Mouse (Mus musculus) C2C12 (cell line): ENCODE measurements around the gene Tsacc. TPM values are rescaled to one million over a fixed set of nuclear protein-coding genes. Genes with fewer than 3 reads are reported as not detected.

Source experiments
- H3K27me3 ChIP-seq: one replicate; pipeline ENCODE4 v1.6.1; 2011; ENCODE audit not compliant: control insufficient read depth, insufficient read depth, insufficient read length
- H3K36me3 ChIP-seq: one replicate; pipeline ENCODE4 v1.6.1; 2011; ENCODE audit not compliant: control insufficient read depth, insufficient read depth
- H3K4me3 ChIP-seq: one replicate; pipeline ENCODE4 v1.5.1; 2011; ENCODE audit warnings: mild to moderate bottlenecking, control low read depth; ENCODE audit not compliant: poor library complexity, insufficient read depth, severe bottlenecking
- H3K79me2 ChIP-seq: one replicate; pipeline ENCODE4 v1.6.1; 2011; ENCODE audit not compliant: control insufficient read depth, insufficient read depth
- H3K79me3 ChIP-seq: one replicate; pipeline ENCODE4 v1.6.1; 2011; ENCODE audit warnings: low read depth, control low read depth
- H3ac ChIP-seq: one replicate; pipeline ENCODE3; 2011; ENCODE audit warnings: low read depth; ENCODE audit not compliant: control insufficient read depth, insufficient read length
- CEBPB ChIP-seq: IDR thresholded peaks from one replicate; pipeline ENCODE4 v1.6.1; 2011; ENCODE audit warnings: low read depth, mild to moderate bottlenecking, control low read depth, moderate library complexity
- CTCF ChIP-seq: IDR thresholded peaks from one replicate; pipeline ENCODE4 v1.5.1; 2011; ENCODE audit not compliant: control insufficient read depth, insufficient read depth, insufficient read length
- FOSL1 ChIP-seq: IDR thresholded peaks from one replicate; pipeline ENCODE4 v1.8.0; 2011; ENCODE audit warnings: mild to moderate bottlenecking, low read length; ENCODE audit not compliant: poor library complexity, insufficient read depth, severe bottlenecking
- MAX ChIP-seq: IDR thresholded peaks from one replicate; pipeline ENCODE4 v1.6.1; 2011; ENCODE audit warnings: mild to moderate bottlenecking, control low read depth
- MYOD1 ChIP-seq: IDR thresholded peaks from one replicate; pipeline ENCODE4 v1.6.1; 2011; ENCODE audit warnings: low read depth; ENCODE audit not compliant: control insufficient read depth, insufficient read length
- MYOG ChIP-seq: IDR thresholded peaks from one replicate; pipeline ENCODE4 v1.6.1; 2011; ENCODE audit not compliant: control insufficient read depth, insufficient read length; ENCODE audit errors: extremely low read depth
- USF1 ChIP-seq: IDR thresholded peaks from one replicate; pipeline ENCODE4 v1.6.1; 2011; ENCODE audit warnings: low read depth, mild to moderate bottlenecking, control low read depth, moderate library complexity
- polyA plus RNA-seq: library from polyadenylated mRNA; unstranded; fragments of >200 nt; fragmentation: generic; extraction: Trizol; gene quantifications from one replicate; pipeline ENCODE4 v1.2.1, GENCODE M21; 2012; ENCODE audit warnings: missing spikeins

Tsacc gene
- polyA plus RNA-seq, 1 experiment: 2.3 TPM

GRCm38 (mm10) chr3:88335436-88336053, 38.7 kb upstream of the Tsacc start:
- TF ChIP-seq CEBPB (no peak), MAX (no peak), CTCF (no peak), MYOD1 (no peak), FOSL1 (no peak), USF1 (no peak), MYOG (no peak)
- Histone ChIP-seq H3K4me3 (peak overlapping the region; percentile 74), H3K36me3 (peaks cover 29% of the 10 kb centered on the region), H3K27me3 (no peaks in the 10 kb centered on the region), H3K79me2 (peaks cover 43% of the 10 kb centered on the region), H3K79me3 (peaks cover 41% of the 10 kb centered on the region), H3ac (peak overlapping the region; percentile 94)

GRCm38 (mm10) chr3:88334902-88335435, 38.2 kb upstream of the Tsacc start:
- peak overlapping the region; percentile 35 for H3ac ChIP-seq
- H3K36me3 ChIP-seq: peaks cover 24% of the 10 kb centered on the region
- TF ChIP-seq MYOD1: no peak
- TF ChIP-seq CTCF: no peak
- TF ChIP-seq MYOG: no peak
- TF ChIP-seq USF1: no peak
- no peak for TF ChIP-seq MAX
- no peak for TF ChIP-seq CEBPB
- TF ChIP-seq FOSL1: no peak
- H3K79me3 ChIP-seq: peaks cover 36% of the 10 kb centered on the region
- peaks cover 38% of the 10 kb centered on the region for H3K79me2 ChIP-seq
- H3K27me3 ChIP-seq: no peaks in the 10 kb centered on the region
- peak overlapping the region; percentile 74 for H3K4me3 ChIP-seq

DNA sequence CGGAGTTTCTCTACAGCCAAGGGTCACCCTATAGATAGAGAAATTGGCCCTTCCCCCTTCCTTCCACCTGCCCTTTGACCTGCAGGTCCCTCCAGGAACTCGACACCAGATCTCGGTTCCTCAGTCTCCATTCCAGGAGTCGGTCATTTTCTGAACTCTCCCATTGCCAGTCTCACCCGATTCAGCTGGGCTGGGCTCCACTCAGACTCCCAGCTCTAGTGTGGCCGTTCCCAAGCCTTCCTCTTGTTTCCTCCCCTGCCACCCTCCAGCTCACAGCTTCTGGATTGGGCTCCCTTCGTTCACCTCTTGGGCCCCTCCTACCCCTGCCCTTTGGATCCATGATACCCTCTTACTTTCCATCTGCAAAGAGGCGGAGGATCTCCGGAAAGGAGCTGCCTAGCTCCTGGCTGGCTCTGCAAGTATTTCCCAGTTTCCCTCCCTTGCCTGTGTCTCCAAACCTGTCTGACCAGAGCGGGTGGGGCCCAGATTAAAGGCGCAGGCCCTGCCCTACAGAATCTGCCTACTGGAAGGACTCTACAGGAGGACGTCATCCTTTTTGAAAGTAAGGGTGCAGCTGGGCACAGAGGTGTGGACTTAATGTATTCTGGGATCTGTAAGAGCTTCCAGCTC, 37.3 kb upstream of the Tsacc start:
- TF ChIP-seq USF1 (no peak), FOSL1 (no peak), MYOG (no peak), MYOD1 (no peak), CTCF (no peak), CEBPB (no peak), MAX (no peak)
- Histone ChIP-seq H3K27me3 (no peaks in the 10 kb centered on the region), H3K79me3 (peaks cover 28% of the 10 kb centered on the region), H3K4me3 (no peak overlapping the region), H3ac (no peak overlapping the region), H3K79me2 (peaks cover 29% of the 10 kb centered on the region), H3K36me3 (peaks cover 17% of the 10 kb centered on the region)

DNA sequence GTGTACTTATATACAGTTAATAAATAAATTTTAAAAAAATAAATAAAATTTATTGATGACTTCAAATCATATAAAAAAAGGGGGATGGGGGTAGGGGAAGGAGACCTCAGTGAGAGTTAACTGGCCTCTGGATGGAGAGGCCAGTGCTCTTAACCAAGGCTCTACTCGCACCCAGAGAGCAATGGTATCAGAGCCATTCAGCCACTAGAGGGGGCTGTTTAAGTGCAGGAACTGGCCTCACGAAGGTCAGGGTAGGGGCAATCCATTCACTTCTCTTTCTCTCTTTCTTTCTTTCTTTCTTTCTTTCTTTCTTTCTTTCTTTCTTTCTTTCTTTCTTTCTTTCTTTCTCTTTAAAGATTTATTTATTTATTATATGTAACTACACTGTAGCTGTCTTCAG, 34.5 kb upstream of the Tsacc start:
- peaks cover 9% of the 10 kb centered on the region for H3K79me3 ChIP-seq
- no peak overlapping the region for H3ac ChIP-seq
- H3K36me3 ChIP-seq: peaks cover 13% of the 10 kb centered on the region
- TF ChIP-seq CTCF (peak; percentile 58), FOSL1 (no peak)
- no peak overlapping the region for H3K4me3 ChIP-seq
- peaks cover 7% of the 10 kb centered on the region for H3K79me2 ChIP-seq
- H3K27me3 ChIP-seq: no peaks in the 10 kb centered on the region

GRCm38 (mm10) chr3:88328956-88329355, 32.2 kb upstream of the Tsacc start:
- peaks cover 13% of the 10 kb centered on the region for H3K36me3 ChIP-seq

More at GRCm38 (mm10) chr3:88328956-88329355, 32.2 kb upstream of the Tsacc start:
- Histone ChIP-seq H3K79me3 (peaks cover 17% of the 10 kb centered on the region), H3K4me3 (no peak overlapping the region), H3K27me3 (no peaks in the 10 kb centered on the region), H3K79me2 (peaks cover 22% of the 10 kb centered on the region), H3ac (no peak overlapping the region)
- no peak for TF ChIP-seq MYOD1
- no peak for TF ChIP-seq CEBPB
- no peak for TF ChIP-seq MYOG
- TF ChIP-seq FOSL1: no peak
- no peak for TF ChIP-seq MAX
- no peak for TF ChIP-seq CTCF
- TF ChIP-seq USF1: no peak
